Mouse (Mus musculus): Measurements from ENCODE around the gene Glyatl3. TPM values are rescaled to one million over a fixed set of nuclear protein-coding genes. Genes with fewer than 3 reads are reported as not detected.

The Glyatl3 gene
- polyA plus RNA-seq (2015; fragmentation: Nextera tagmentation; extraction: Ambion mirVana) = not detected in 2 replicates

GRCm38 (mm10) chr17:40914250-40914649, at the start of gene Glyatl3:
Gene Glyatl3, minus strand, starts transcription at chr17:40914350.
- 91% methylated on average over 2 of the region's 2 CpGs for WGBS
- no peak within 1 kb of the TSS for H3K9ac ChIP-seq (ENCODE audit: low read length)
- no peak for DNase-seq (ENCODE audit: low spot score)
- no peak within 1 kb of the TSS for H3K4me2 ChIP-seq (replicated peaks; ENCODE audit: low read depth)
- ATAC-seq (ENCODE audit: low FRiP score, low TSS enrichment) = no peak
- TF ChIP-seq CTCF (IDR thresholded peaks at IDR 0.05; ENCODE audit: low read depth) (no peak), EP300 (optimal IDR thresholded peaks at IDR 0.05) (no peak)
- H3K27me3 ChIP-seq (ENCODE audit: control insufficient read depth, insufficient read depth, low read length) = no peaks in the 10 kb centered on the region
- H3K27ac ChIP-seq (replicated peaks) = no peak within 1 kb of the TSS
- no peaks in the 10 kb centered on the region for H3K9me3 ChIP-seq (ENCODE audit: control insufficient read depth, low read length)
- H3K4me1 ChIP-seq (replicated peaks; ENCODE audit: control insufficient read depth, insufficient read depth) = no peaks in the 10 kb centered on the region
- no peak within 1 kb of the TSS for H3K4me3 ChIP-seq (ENCODE audit: low read depth, low read length)
- no peaks in the 10 kb centered on the region for H3K36me3 ChIP-seq (ENCODE audit: control insufficient read depth, insufficient read depth, low read length)

DNA sequence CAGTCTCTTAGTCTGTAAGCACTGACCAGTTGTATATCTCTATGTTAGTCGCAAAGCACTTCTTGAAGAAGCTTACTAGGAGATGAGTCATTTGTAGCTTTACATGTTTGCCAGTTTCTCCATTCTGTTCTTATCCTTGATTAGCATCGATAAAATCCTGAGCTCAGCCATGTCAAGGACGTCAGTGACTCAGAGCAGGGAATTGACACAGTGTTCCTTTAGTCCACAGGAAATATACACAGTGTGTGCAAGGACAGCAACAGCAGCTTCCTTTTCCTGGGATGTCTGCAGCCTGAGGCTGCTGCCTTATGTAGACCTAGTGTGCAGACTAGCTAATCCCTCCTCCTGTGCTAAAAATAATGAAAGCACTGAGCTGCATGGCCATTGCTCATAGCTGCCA, 34.4 kb upstream of the Glyatl3 start:
- no peaks in the 10 kb centered on the region for H3K4me1 ChIP-seq (replicated peaks; ENCODE audit: control insufficient read depth, insufficient read depth)
- no peak overlapping the region for H3K4me3 ChIP-seq (ENCODE audit: low read depth, low read length)
- no peak for TF ChIP-seq CTCF (IDR thresholded peaks at IDR 0.05; ENCODE audit: low read depth)
- TF ChIP-seq EP300 (optimal IDR thresholded peaks at IDR 0.05) = no peak
- no peak overlapping the region for H3K9ac ChIP-seq (ENCODE audit: low read length)
- WGBS = 66% methylated on average over 3 of the region's 3 CpGs
- H3K4me2 ChIP-seq (replicated peaks; ENCODE audit: low read depth) = no peak overlapping the region
- H3K27ac ChIP-seq (replicated peaks) = no peak overlapping the region
- peaks cover 14% of the 10 kb centered on the region for H3K36me3 ChIP-seq (ENCODE audit: control insufficient read depth, insufficient read depth, low read length)
- DNase-seq (ENCODE audit: low spot score) (no peak), ATAC-seq (ENCODE audit: low FRiP score, low TSS enrichment) (no peak; the same call in 1 of the 2 replicates)
- H3K9me3 ChIP-seq (ENCODE audit: control insufficient read depth, low read length) = no peaks in the 10 kb centered on the region
- no peaks in the 10 kb centered on the region for H3K27me3 ChIP-seq (ENCODE audit: control insufficient read depth, insufficient read depth, low read length)

GRCm38 (mm10) chr17:40934420-40935231, 20.5 kb upstream of the Glyatl3 start, which contains the start of the genes Mut and Cenpq:
Gene Mut, plus strand, starts transcription at chr17:40934685.
Gene Cenpq, minus strand, starts transcription at chr17:40935047.
- Histone ChIP-seq H3K27me3 (ENCODE audit: control insufficient read depth, insufficient read depth, low read length) (no peaks in the 10 kb centered on the region), H3K9ac (ENCODE audit: low read length) (peak within 1 kb of the TSS; percentile 71), H3K4me1 (replicated peaks; ENCODE audit: control insufficient read depth, insufficient read depth) (no peaks in the 10 kb centered on the region), H3K4me3 (ENCODE audit: low read depth, low read length) (peak within 1 kb of the TSS; percentile 63), H3K9me3 (ENCODE audit: control insufficient read depth, low read length) (no peaks in the 10 kb centered on the region), H3K36me3 (ENCODE audit: control insufficient read depth, insufficient read depth, low read length) (peaks cover 3% of the 10 kb centered on the region; the same call in 1 of the 2 replicates), H3K27ac (replicated peaks) (peak within 1 kb of the TSS; percentile 96), H3K4me2 (replicated peaks; ENCODE audit: low read depth) (peak within 1 kb of the TSS; percentile 58)
- WGBS = under 1% methylated on average over 50 of the region's 50 CpGs
- DNase-seq (ENCODE audit: low spot score) (peak; percentile 98), ATAC-seq (ENCODE audit: low FRiP score, low TSS enrichment) (peak; percentile 100)
- no peak for TF ChIP-seq CTCF (IDR thresholded peaks at IDR 0.05; ENCODE audit: low read depth)
- no peak for TF ChIP-seq EP300 (optimal IDR thresholded peaks at IDR 0.05)

DNA sequence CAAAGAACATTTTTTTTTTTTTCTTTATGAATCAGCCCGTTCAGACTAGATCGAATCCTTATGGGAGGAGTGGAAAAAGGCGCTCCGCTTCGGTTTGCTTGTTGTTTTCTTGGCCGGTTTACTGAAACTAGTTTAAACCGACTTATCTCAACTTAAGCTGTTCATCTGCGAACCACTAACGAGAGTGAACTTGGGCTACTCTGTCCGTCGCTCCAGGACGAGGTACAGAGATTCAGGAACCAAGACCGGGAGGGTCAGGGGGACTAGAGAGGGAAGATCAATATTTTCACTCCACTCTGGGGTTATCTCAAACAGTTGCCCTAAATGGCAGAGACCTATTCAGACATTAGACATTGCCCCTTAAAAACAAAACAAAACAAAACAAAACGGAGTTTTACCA, 19.8 kb upstream of the Glyatl3 start:
- H3K4me2 ChIP-seq (replicated peaks; ENCODE audit: low read depth) = peak overlapping the region; percentile 58
- H3K36me3 ChIP-seq (ENCODE audit: control insufficient read depth, insufficient read depth, low read length) = peaks cover 3% of the 10 kb centered on the region; the same call in 1 of the 2 replicates
- peak; percentile 13 for DNase-seq (ENCODE audit: low spot score)
- no peaks in the 10 kb centered on the region for H3K9me3 ChIP-seq (ENCODE audit: control insufficient read depth, low read length)
- no peaks in the 10 kb centered on the region for H3K27me3 ChIP-seq (ENCODE audit: control insufficient read depth, insufficient read depth, low read length)
- H3K9ac ChIP-seq (ENCODE audit: low read length) = peak overlapping the region; percentile 60
- TF ChIP-seq CTCF (IDR thresholded peaks at IDR 0.05; ENCODE audit: low read depth) (no peak), EP300 (optimal IDR thresholded peaks at IDR 0.05) (no peak)
- no peaks in the 10 kb centered on the region for H3K4me1 ChIP-seq (replicated peaks; ENCODE audit: control insufficient read depth, insufficient read depth)
- H3K4me3 ChIP-seq (ENCODE audit: low read depth, low read length) = peak overlapping the region; percentile 63
- no peak overlapping the region for H3K27ac ChIP-seq (replicated peaks)
- peak; percentile 11; the same call in 1 of the 2 replicates for ATAC-seq (ENCODE audit: low FRiP score, low TSS enrichment)
- WGBS = under 1% methylated on average over 14 of the region's 14 CpGs

DNA sequence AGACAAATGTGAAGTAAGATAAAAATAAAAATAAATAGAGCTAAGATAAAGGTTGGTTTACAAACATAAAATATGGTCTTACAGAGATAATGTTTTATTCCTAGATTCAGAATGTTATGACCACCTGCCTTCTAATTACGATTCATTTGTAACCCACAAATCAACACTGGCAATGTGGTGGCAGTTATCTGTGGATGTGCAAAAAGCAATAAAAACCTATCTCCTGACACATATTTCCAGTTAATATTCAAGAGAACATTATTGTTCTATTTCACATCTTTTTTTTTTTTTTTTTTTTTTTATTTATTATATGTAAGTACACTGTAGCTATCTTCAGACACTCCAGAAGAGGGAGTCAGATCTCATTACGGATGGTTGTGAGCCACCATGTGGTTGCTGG, 1.3 kb upstream of the Glyatl3 start:
- Histone ChIP-seq H3K4me1 (replicated peaks; ENCODE audit: control insufficient read depth, insufficient read depth) (no peaks in the 10 kb centered on the region), H3K9ac (ENCODE audit: low read length) (no peak overlapping the region), H3K4me2 (replicated peaks; ENCODE audit: low read depth) (no peak overlapping the region), H3K36me3 (ENCODE audit: control insufficient read depth, insufficient read depth, low read length) (no peaks in the 10 kb centered on the region), H3K4me3 (ENCODE audit: low read depth, low read length) (no peak overlapping the region), H3K27ac (replicated peaks) (no peak overlapping the region), H3K27me3 (ENCODE audit: control insufficient read depth, insufficient read depth, low read length) (no peaks in the 10 kb centered on the region), H3K9me3 (ENCODE audit: control insufficient read depth, low read length) (no peaks in the 10 kb centered on the region)
- DNase-seq (ENCODE audit: low spot score) (no peak), ATAC-seq (ENCODE audit: low FRiP score, low TSS enrichment) (no peak)
- TF ChIP-seq EP300 (optimal IDR thresholded peaks at IDR 0.05) (no peak), CTCF (IDR thresholded peaks at IDR 0.05; ENCODE audit: low read depth) (no peak)
- WGBS = 96% methylated on average over 1 of the region's 2 CpGs

DNA sequence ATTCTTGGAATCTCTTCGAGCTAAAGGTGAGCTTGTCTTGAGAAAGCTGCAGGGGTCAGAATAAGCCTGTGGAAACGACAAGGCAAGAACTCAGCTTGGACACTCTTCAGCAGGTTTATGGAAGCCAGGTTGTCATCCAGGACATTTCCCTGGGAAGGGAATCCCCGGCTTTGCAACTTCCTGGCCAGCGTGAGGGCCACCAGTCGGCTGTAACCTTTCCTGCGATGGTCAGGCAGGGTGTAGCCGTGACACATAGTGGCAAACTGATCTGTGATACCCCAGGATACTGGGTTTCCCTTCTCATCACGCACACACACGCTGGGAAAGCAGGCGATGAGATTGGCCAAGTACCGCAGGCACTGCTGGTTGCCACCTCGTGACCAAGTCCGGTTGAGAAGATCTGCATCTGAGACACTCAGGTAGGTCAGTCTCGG, 9.4 kb downstream of the Glyatl3 start:
- peak overlapping the region; percentile 34; the same call in 1 of the 2 replicates for H3K4me2 ChIP-seq (replicated peaks; ENCODE audit: low read depth)
- TF ChIP-seq CTCF (IDR thresholded peaks at IDR 0.05; ENCODE audit: low read depth) = no peak
- no peak for TF ChIP-seq EP300 (optimal IDR thresholded peaks at IDR 0.05)
- ATAC-seq (ENCODE audit: low FRiP score, low TSS enrichment) (no peak), DNase-seq (ENCODE audit: low spot score) (no peak)
- 0 out of 2 replicates have a peak, but pooled peaks cover 2% of the 10 kb centered on the region for H3K4me1 ChIP-seq (replicated peaks; ENCODE audit: control insufficient read depth, insufficient read depth)
- WGBS = 11% methylated on average over 13 of the region's 14 CpGs
- H3K9me3 ChIP-seq (ENCODE audit: control insufficient read depth, low read length) = no peaks in the 10 kb centered on the region
- H3K27ac ChIP-seq (replicated peaks) = no peak overlapping the region
- no peaks in the 10 kb centered on the region for H3K36me3 ChIP-seq (ENCODE audit: control insufficient read depth, insufficient read depth, low read length)
- no peaks in the 10 kb centered on the region for H3K27me3 ChIP-seq (ENCODE audit: control insufficient read depth, insufficient read depth, low read length)
- peak overlapping the region; percentile 18; the same call in 1 of the 2 replicates for H3K9ac ChIP-seq (ENCODE audit: low read length)
- no peak overlapping the region for H3K4me3 ChIP-seq (ENCODE audit: low read depth, low read length)

All from stomach, postnatal 0 days (tissue).